25 mouse cellular contexts compared by ENCODE assay signal in the genomic region with DNA sequence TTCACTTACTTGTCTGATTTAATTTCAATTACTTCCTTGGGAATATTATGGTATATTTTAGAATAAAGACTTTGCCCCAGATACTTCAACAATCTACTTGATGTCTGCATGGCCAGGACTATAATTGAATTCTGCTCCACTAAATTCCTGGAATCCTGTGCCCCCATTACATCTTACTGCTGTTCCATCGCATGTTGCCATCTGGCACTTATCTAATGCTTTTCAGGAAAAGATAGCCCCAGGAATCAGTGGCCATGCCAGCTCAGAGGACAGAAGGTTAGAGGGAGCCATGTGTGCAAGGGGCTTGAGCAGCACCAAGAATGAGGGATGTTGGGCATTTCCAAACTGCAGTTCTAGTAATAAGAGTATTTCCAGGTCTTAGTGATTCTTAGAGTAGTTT. TPM values are rescaled to one million over a fixed set of nuclear protein-coding genes. Genes with fewer than 3 reads are reported as not detected.
DNase-seq lines count a peak whose midpoint lies in the region; ATAC-seq and TF ChIP-seq lines count a peak whose summit lies in the region.
"Had no signal": no experiment of that assay in that cellular context is flagged by ENCODE, and none has a peak within 500 bp of the region (broad histone marks: within the 10 kb centered on the region; RNA-seq: fewer than 3 reads in every experiment).

No protein-coding gene starts in this region.

- peak; percentile 68 for DNase-seq in hindbrain, postnatal 0 days (ENCODE audit: low spot score)
- no peak for DNase-seq in hindbrain, embryonic 14.5 days (ENCODE audit: low spot score)
- DNase-seq in cerebellum, adult 11 months, result peak; percentile 19
- peak; percentile 62 for DNase-seq in cerebellum, adult 9-11 months
- peak; percentile 74 for DNase-seq in retina, postnatal 1 day
- DNase-seq in spleen, postnatal 36 days (ENCODE audit: low spot score in 2 of 2), result no peak
- DNase-seq in gastrocnemius, postnatal 25 days, result no peak
- DNase-seq: adrenal gland, adult 2 months; gastrocnemius, adult 2 months; heart, postnatal 10 days; kidney, adult 8-10 months; kidney, postnatal 25 days; liver, embryonic 13.5 days; lung, embryonic 14.5 days; thymus, postnatal 25 days had no signal

- H3K9ac ChIP-seq in hindbrain, postnatal 0 days (replicated peaks; ENCODE audit: low read length), result no peak overlapping the region
- no peak overlapping the region for H3K9ac ChIP-seq in hindbrain, embryonic 14.5 days
- H3K9ac ChIP-seq: heart, embryonic 12.5 days; intestine, embryonic 15.5 days; liver, embryonic 13.5 days; lung, embryonic 14.5 days; midbrain, embryonic 13.5 days; neural tube, embryonic 12.5 days had no signal

- no peaks in the 10 kb centered on the region for H3K27me3 ChIP-seq in hindbrain, postnatal 0 days (ENCODE audit: insufficient read depth, low read length)
- no peaks in the 10 kb centered on the region for H3K27me3 ChIP-seq in hindbrain, embryonic 14.5 days (ENCODE audit: control insufficient read depth, insufficient read depth, low read length)
- H3K27me3 ChIP-seq: CH12.LX; heart, embryonic 12.5 days; intestine, embryonic 15.5 days; liver, embryonic 13.5 days; megakaryocyte, embryonic 14.5 days; midbrain, embryonic 13.5 days; neural tube, embryonic 12.5 days had no signal

- ATAC-seq in hindbrain, postnatal 0 days, result peak; percentile 77; the same call in 1 of the 2 replicates
- ATAC-seq in hindbrain, embryonic 14.5 days (ENCODE audit: low FRiP score), result no peak
- ATAC-seq: intestine, embryonic 15.5 days; midbrain, embryonic 13.5 days had no signal

- H3K4me2 ChIP-seq in hindbrain, postnatal 0 days (ENCODE audit: low read depth, low read length), result no peak overlapping the region
- no peak overlapping the region for H3K4me2 ChIP-seq in hindbrain, embryonic 14.5 days (replicated peaks)
- H3K4me2 ChIP-seq: heart, embryonic 12.5 days; intestine, embryonic 15.5 days; liver, embryonic 13.5 days; lung, embryonic 14.5 days; midbrain, embryonic 13.5 days; neural tube, embryonic 12.5 days had no signal

- WGBS in hindbrain, postnatal 0 days, result 64% methylated on average over 1 of the region's 1 CpGs
- WGBS in hindbrain, embryonic 14.5 days, result 91% methylated on average over 1 of the region's 1 CpGs

- H3K27ac ChIP-seq in hindbrain, postnatal 0 days, result no peak overlapping the region
- H3K27ac ChIP-seq in hindbrain, embryonic 14.5 days, result no peak overlapping the region
- H3K27ac ChIP-seq: forebrain, embryonic 10.5 days; gastrocnemius, adult 2 months; hindbrain, embryonic 10.5 days; intestine, embryonic 15.5 days; liver, embryonic 13.5 days; midbrain, embryonic 13.5 days; neural tube, embryonic 12.5 days had no signal

- H3K4me1 ChIP-seq in hindbrain, postnatal 0 days (ENCODE audit: insufficient read depth, low read length), result no peaks in the 10 kb centered on the region
- H3K4me1 ChIP-seq in hindbrain, embryonic 14.5 days (replicated peaks; ENCODE audit: control insufficient read depth, insufficient read depth, low read length), result no peaks in the 10 kb centered on the region
- H3K4me1 ChIP-seq: forebrain, embryonic 10.5 days; heart, embryonic 12.5 days; hindbrain, embryonic 10.5 days; intestine, embryonic 15.5 days; liver, embryonic 13.5 days; megakaryocyte, embryonic 14.5 days; midbrain, embryonic 13.5 days; neural tube, embryonic 12.5 days had no signal

- no peak overlapping the region for H3K4me3 ChIP-seq in hindbrain, postnatal 0 days (ENCODE audit: low read length)
- no peak overlapping the region for H3K4me3 ChIP-seq in hindbrain, embryonic 14.5 days (replicated peaks; ENCODE audit: low read length)
- H3K4me3 ChIP-seq: forebrain, embryonic 10.5 days; gastrocnemius, adult 2 months; heart, embryonic 12.5 days; hindbrain, embryonic 10.5 days; intestine, embryonic 15.5 days; liver, embryonic 13.5 days; megakaryocyte, embryonic 14.5 days; midbrain, embryonic 13.5 days; neural tube, embryonic 12.5 days had no signal

- no peaks in the 10 kb centered on the region for H3K36me3 ChIP-seq in hindbrain, postnatal 0 days (ENCODE audit: insufficient read depth, low read length)
- H3K36me3 ChIP-seq in hindbrain, embryonic 14.5 days (replicated peaks; ENCODE audit: control insufficient read depth, insufficient read depth), result no peaks in the 10 kb centered on the region
- H3K36me3 ChIP-seq: forebrain, embryonic 10.5 days; G1E; heart, embryonic 12.5 days; hindbrain, embryonic 10.5 days; intestine, embryonic 15.5 days; liver, embryonic 13.5 days; midbrain, embryonic 13.5 days; neural tube, embryonic 12.5 days had no signal

- no peak for TF ChIP-seq CTCF in hindbrain, postnatal 0 days (IDR thresholded peaks at IDR 0.05; ENCODE audit: low read depth)

- H3K9me3 ChIP-seq in hindbrain, postnatal 0 days (ENCODE audit: low read length), result no peaks in the 10 kb centered on the region
- H3K9me3 ChIP-seq in hindbrain, embryonic 14.5 days (ENCODE audit: control insufficient read depth, low read length), result no peaks in the 10 kb centered on the region
- H3K9me3 ChIP-seq: forebrain, embryonic 10.5 days; heart, embryonic 12.5 days; hindbrain, embryonic 10.5 days; intestine, embryonic 15.5 days; liver, embryonic 13.5 days; midbrain, embryonic 13.5 days; neural tube, embryonic 12.5 days had no signal

RNA-seq across cellular contexts. Expression of a gene that starts 14.3 kb away (rescaled TPM):
- total RNA-seq in hindbrain, postnatal 0 days (2014; rRNA removed), result 64.1 and 83.1 TPM in 2 replicates
- 43.1 and 50.8 TPM in 2 replicates for polyA plus RNA-seq in hindbrain, postnatal 0 days (2015; fragmentation: Nextera tagmentation; extraction: Ambion mirVana)
- polyA plus RNA-seq in hindbrain, embryonic 14.5 days (2014; fragmentation: Nextera tagmentation; extraction: Ambion mirVana), result 19.2 and 23.4 TPM in 2 replicates
- total RNA-seq in gastrocnemius, postnatal 25 days (2021), result under 1 TPM; 0.19 to 0.23 TPM
- total RNA-seq: CH12.LX; granulocyte monocyte progenitor cell, adult 5-6 weeks had no signal
- polyA plus RNA-seq: G1E had no signal

Comparison
In these comparisons a context has a peak if more than half of its experiments do, and no peak if none do; other contexts are left out.
1. DNase-seq: peak in hindbrain, postnatal 0 days (single experiment), cerebellum, adult 11 months (single experiment), cerebellum, adult 9-11 months (single experiment) and retina, postnatal 1 day (single experiment); none in hindbrain, embryonic 14.5 days (single experiment), spleen, postnatal 36 days (0 of 2) and gastrocnemius, postnatal 25 days (single experiment).
2. RNA of a gene that starts 14.3 kb away (total RNA-seq): 64.1 to 83.1 TPM in hindbrain, postnatal 0 days; 0.19 to 0.23 TPM in gastrocnemius, postnatal 25 days; every median in the first group is over 10 times any median in the second.